Mouse (Mus musculus) forebrain, embryonic 16.5 days (tissue): ENCODE results near the gene Ell. TPM values are rescaled to one million over a fixed set of nuclear protein-coding genes. Genes with fewer than 3 reads are reported as not detected.

Experiments
- ATAC-seq: fragments of 200-750 bp; cut with Nextera tagmentation; 2 replicates; pipeline ENCODE4 v1.8.0; 2017; ENCODE audit warnings: mild to moderate bottlenecking, moderate library complexity
- H3K27ac ChIP-seq: fragments of 300-500 bp; sonication (generic); 2 replicates; pipeline ENCODE4 v1.5.1; 2014; ENCODE audit warnings: low read length, control low read depth
- H3K27me3 ChIP-seq: fragments of 300-500 bp; sonication (generic); replicated peaks from 2 replicates; pipeline ENCODE4 v1.6.1; 2014; ENCODE audit warnings: low read length; ENCODE audit not compliant: control insufficient read depth, insufficient read depth
- H3K36me3 ChIP-seq: fragments of 300-500 bp; sonication (generic); 2 replicates; pipeline ENCODE4 v1.6.1; 2014; ENCODE audit not compliant: control insufficient read depth, insufficient read depth
- H3K4me1 ChIP-seq: fragments of 300-500 bp; sonication (generic); replicated peaks from 2 replicates; pipeline ENCODE4 v1.6.1; 2014; ENCODE audit warnings: low read length; ENCODE audit not compliant: control insufficient read depth, insufficient read depth
- H3K4me2 ChIP-seq: fragments of 300-500 bp; sonication (generic); 2 replicates; pipeline ENCODE4 v1.6.1; 2014; ENCODE audit warnings: mild to moderate bottlenecking, low read length, control low read depth
- H3K4me3 ChIP-seq: fragments of 300-500 bp; sonication (generic); replicated peaks from 2 replicates; pipeline ENCODE4 v1.5.1; 2014; ENCODE audit warnings: mild to moderate bottlenecking, low read length, control low read depth
- H3K9ac ChIP-seq: fragments of 300-500 bp; sonication (generic); replicated peaks from 2 replicates; pipeline ENCODE4 v1.6.1; 2014; ENCODE audit warnings: low read depth, low read length, control low read depth
- H3K9me3 ChIP-seq: fragments of 300-500 bp; sonication (generic); 2 replicates; pipeline ENCODE4 v1.6.1; 2016; ENCODE audit warnings: low read length; ENCODE audit not compliant: control insufficient read depth
- WGBS: fragments of 180-500 bp; shearing (Covaris S2); extraction: QIAGEN DNeasy Blood & Tissue Kit; methylation state at CpG from one replicate; pipeline ENCODE4 v1.1.7; 2014; 5-methylcytosine and 5-hydroxymethylcytosine counted together
- polyA plus RNA-seq: library from polyadenylated mRNA; unstranded; fragments of >200 nt; fragmentation: Nextera tagmentation; extraction: Ambion mirVana; gene quantifications from 2 replicates; pipeline ENCODE4 v1.2.1, GENCODE M21; 2015

The Ell gene
- polyA plus RNA-seq, 1 experiment from 2014 or later = 18.9 TPM

- no peak overlapping the region for H3K4me3 ChIP-seq
- H3K4me1 ChIP-seq = no peaks in the 10 kb centered on the region
- no peak for ATAC-seq
- H3K36me3 ChIP-seq = no peaks in the 10 kb centered on the region
- WGBS = 66% methylated on average over 3 of the region's 3 CpGs
- H3K4me2 ChIP-seq = no peak overlapping the region
- H3K27ac ChIP-seq = no peak overlapping the region
- no peaks in the 10 kb centered on the region for H3K9me3 ChIP-seq
- no peak overlapping the region for H3K9ac ChIP-seq
- H3K27me3 ChIP-seq = no peaks in the 10 kb centered on the region
These were observed 83.0 kb downstream of the Ell start for GRCm38 (mm10) chr8:70622220-70622619.

- Histone ChIP-seq H3K9ac (no peak overlapping the region), H3K4me3 (no peak overlapping the region), H3K4me1 (peaks cover 7% of the 10 kb centered on the region), H3K27me3 (no peaks in the 10 kb centered on the region), H3K27ac (no peak overlapping the region), H3K9me3 (no peaks in the 10 kb centered on the region), H3K36me3 (no peaks in the 10 kb centered on the region), H3K4me2 (no peak overlapping the region)
- ATAC-seq = no peak
- 23% methylated on average over 5 of the region's 5 CpGs for WGBS
These were observed 85.8 kb downstream of the Ell start for GRCm38 (mm10) chr8:70625104-70625503.

DNA sequence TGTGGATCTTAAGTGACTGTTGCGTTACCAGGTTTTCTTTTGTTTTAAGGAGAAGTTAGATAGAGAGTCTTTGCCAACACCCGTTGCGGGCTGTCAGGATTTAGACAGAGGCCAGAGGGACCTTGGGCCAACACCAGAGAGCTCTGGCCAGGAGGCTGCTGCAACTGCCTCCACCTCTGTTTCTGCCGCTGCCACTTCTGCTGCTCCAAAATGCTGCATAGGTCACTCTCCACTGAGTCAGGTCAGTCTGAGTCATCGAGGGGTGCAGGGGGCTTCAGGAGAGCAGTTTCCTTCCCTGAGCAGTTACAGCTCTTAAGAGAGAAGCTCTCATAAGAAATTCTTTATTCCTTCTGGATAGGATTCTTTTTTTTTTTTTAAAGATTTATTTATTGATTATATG is 87.8 kb downstream of the Ell start:
- H3K4me2 ChIP-seq = no peak overlapping the region
- ATAC-seq = no peak
- H3K36me3 ChIP-seq = no peaks in the 10 kb centered on the region
- no peaks in the 10 kb centered on the region for H3K9me3 ChIP-seq
- H3K27me3 ChIP-seq = 0 out of 2 replicates have a peak, but pooled peaks cover 3% of the 10 kb centered on the region
- no peak overlapping the region for H3K9ac ChIP-seq
- no peak overlapping the region for H3K27ac ChIP-seq
- 75% methylated on average over 5 of the region's 5 CpGs for WGBS
- H3K4me1 ChIP-seq = peaks cover 18% of the 10 kb centered on the region
- no peak overlapping the region for H3K4me3 ChIP-seq

- Histone ChIP-seq H3K27me3 (0 out of 2 replicates have a peak, but pooled peaks cover 3% of the 10 kb centered on the region), H3K36me3 (no peaks in the 10 kb centered on the region), H3K4me2 (peak overlapping the region; percentile 70), H3K9me3 (no peaks in the 10 kb centered on the region), H3K4me1 (peaks cover 21% of the 10 kb centered on the region), H3K4me3 (peak overlapping the region; percentile 59), H3K9ac (peak overlapping the region; percentile 68), H3K27ac (0 out of 2 replicates have a peak overlapping the region, but pooled peaks have one; percentile 37)
- no peak for ATAC-seq
- 60% methylated on average over 7 of the region's 7 CpGs for WGBS
These were observed 89.8 kb downstream of the Ell start for GRCm38 (mm10) chr8:70628986-70629490.

DNA sequence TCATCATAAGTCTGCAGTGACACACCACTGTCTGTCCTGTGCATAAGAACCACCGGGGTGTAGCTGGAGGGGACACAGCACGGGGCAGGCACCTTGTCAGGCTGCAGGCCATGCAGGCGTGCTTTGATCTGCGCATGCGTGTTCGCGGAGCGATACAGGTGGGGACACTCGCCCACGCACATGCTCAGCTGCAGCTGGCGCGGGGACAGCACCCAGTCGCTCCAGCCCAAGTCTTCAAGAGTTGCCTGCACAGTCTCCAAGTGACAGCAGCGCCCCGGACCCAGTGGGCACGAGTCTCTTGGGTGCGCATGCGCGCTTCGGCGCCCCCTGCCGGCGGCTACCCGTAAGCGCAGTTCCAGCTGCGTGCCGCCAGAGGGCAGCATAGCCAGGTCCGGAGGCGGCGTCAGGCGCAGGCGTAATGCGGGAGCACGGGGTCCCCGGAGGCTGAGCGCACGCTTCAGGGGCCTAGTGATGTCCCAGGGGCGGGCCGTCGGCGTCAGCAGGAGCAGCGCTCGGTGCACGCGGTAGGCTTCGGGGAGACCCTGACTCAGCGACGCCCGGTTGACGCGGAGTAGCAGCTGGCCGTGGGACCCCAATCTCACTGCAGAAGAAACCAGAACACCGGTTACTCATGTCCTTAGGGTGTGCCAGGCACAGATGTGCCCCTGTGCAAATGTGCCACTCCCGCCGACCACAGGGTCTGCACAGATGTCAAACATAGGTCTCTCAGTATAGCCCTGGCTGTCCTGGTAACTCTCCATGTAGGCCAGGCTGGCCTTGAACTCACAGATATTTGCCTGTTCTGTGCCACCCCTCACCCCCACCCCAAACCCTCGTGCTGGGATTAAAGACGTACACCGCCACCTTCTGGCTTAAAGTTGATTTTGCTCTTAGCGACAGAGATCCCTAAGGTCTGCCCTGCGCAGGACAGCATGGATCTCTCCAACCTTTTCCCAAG is 90.6 kb downstream of the Ell start:
- WGBS = 1% methylated on average over 60 of the region's 60 CpGs
- Histone ChIP-seq H3K4me3 (peak overlapping the region; percentile 59), H3K4me2 (peak overlapping the region; percentile 70), H3K9ac (peak overlapping the region; percentile 70), H3K27me3 (0 out of 2 replicates have a peak, but pooled peaks cover 3% of the 10 kb centered on the region), H3K36me3 (no peaks in the 10 kb centered on the region), H3K4me1 (peaks cover 23% of the 10 kb centered on the region), H3K9me3 (no peaks in the 10 kb centered on the region), H3K27ac (peak overlapping the region; percentile 57)
- peak; percentile 95 for ATAC-seq

GRCm38 (mm10) chr8:70630532-70631381 is 91.5 kb downstream of the Ell start:
- Histone ChIP-seq H3K27me3 (0 out of 2 replicates have a peak, but pooled peaks cover 3% of the 10 kb centered on the region), H3K9me3 (no peaks in the 10 kb centered on the region), H3K36me3 (no peaks in the 10 kb centered on the region), H3K9ac (no peak overlapping the region), H3K27ac (no peak overlapping the region), H3K4me3 (no peak overlapping the region; the same call in 1 of the 2 replicates), H3K4me1 (peaks cover 23% of the 10 kb centered on the region), H3K4me2 (no peak overlapping the region)
- 13% methylated on average over 22 of the region's 22 CpGs for WGBS
- ATAC-seq = no peak

DNA sequence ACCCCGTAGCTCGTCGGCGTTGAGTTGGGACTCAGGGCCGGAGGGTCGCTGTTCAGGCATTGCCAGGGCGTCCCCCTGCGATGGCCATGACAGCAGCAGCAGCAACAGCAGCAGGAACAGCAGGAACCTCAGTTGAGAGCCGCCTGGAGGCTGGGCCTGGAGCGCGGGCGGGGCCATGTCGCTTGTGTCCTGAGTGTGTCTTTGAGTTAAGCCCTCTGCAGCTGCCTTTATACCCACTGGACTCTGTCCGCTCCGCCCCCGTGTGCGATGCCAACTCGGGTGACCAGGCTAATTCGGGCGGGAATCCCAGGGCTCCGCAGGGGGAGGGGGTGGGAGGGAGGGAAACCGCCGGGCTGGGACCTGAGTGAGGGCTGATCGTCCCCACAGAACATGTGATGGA is 92.2 kb downstream of the Ell start:
- 0 out of 2 replicates have a peak, but pooled peaks cover 3% of the 10 kb centered on the region for H3K27me3 ChIP-seq
- H3K27ac ChIP-seq = no peak overlapping the region
- no peak for ATAC-seq
- peaks cover 23% of the 10 kb centered on the region for H3K4me1 ChIP-seq
- H3K4me2 ChIP-seq = no peak overlapping the region
- no peaks in the 10 kb centered on the region for H3K36me3 ChIP-seq
- H3K4me3 ChIP-seq = no peak overlapping the region
- no peak overlapping the region for H3K9ac ChIP-seq
- no peaks in the 10 kb centered on the region for H3K9me3 ChIP-seq
- 19% methylated on average over 23 of the region's 24 CpGs for WGBS

DNA sequence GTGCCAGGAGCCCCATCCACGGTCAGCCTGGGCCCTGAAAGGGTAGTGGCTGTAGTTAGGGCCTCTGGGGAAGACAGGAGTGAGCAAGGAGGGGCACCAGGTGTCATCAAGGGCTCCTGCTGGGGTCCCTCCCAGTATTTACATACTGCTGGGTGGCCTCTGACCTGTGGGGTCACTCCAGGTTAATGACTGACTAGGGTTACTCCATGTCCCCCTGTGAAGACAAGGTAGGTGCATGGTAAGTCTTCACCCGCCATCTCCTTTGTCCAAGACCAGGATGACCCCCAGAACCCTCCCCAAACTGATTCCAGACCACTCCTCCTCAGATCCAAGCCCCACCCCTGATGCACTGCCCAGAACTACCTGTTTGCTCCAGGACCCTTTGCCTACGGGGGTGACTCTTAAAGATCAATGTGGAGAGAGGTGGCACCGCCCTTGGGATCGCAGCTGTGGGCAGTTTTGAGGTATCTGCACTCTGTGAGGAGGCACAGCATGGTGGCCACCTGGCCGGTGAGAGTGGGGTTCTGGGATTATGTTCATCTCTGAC is 93.2 kb downstream of the Ell start, which contains the start of gene Gdf15:
Gene Gdf15 (minus strand): TSS at position 111 of the 547 bp plus-strand sequence.
- no peak within 1 kb of the TSS for H3K27ac ChIP-seq
- H3K9ac ChIP-seq = no peak within 1 kb of the TSS
- peaks cover 23% of the 10 kb centered on the region for H3K4me1 ChIP-seq
- WGBS = 89% methylated on average over 6 of the region's 6 CpGs
- no peaks in the 10 kb centered on the region for H3K9me3 ChIP-seq
- no peak for ATAC-seq
- H3K36me3 ChIP-seq = no peaks in the 10 kb centered on the region
- H3K4me3 ChIP-seq = no peak within 1 kb of the TSS
- 0 out of 2 replicates have a peak, but pooled peaks cover 3% of the 10 kb centered on the region for H3K27me3 ChIP-seq
- no peak within 1 kb of the TSS for H3K4me2 ChIP-seq
